Comparison of ENCODE assay signal across 20 mouse cellular contexts in genomic region chr16:93912808-93913207, GRCm38 (mm10). TPM values are rescaled to one million over a fixed set of nuclear protein-coding genes. Genes with fewer than 3 reads are reported as not detected.
A peak's percentile ranks its signal among the peaks of the same experiment; 100 is the strongest.
DNase-seq lines count a peak whose midpoint lies in the region; ATAC-seq lines count a peak whose summit lies in the region.
"Had no signal": no experiment of that assay in that cellular context is flagged by ENCODE, and none has a peak within 500 bp of the region (broad histone marks: within the 10 kb centered on the region; RNA-seq: fewer than 3 reads in every experiment).

No protein-coding gene starts in this region.

- ATAC-seq in heart, embryonic 12.5 days (ENCODE audit: insufficient number of reproducible peaks, low FRiP score): 0 out of 2 replicates have a peak, but pooled peaks have one; percentile 30
- 0 out of 2 replicates have a peak, but pooled peaks have one; percentile 25 for ATAC-seq in kidney, embryonic 16.5 days (ENCODE audit: low FRiP score, low TSS enrichment)
- ATAC-seq: forebrain, embryonic 15.5 days; hindbrain, postnatal 0 days had no signal

- no peaks in the 10 kb centered on the region for H3K9me3 ChIP-seq in heart, embryonic 12.5 days (replicated peaks)
- no peaks in the 10 kb centered on the region for H3K9me3 ChIP-seq in kidney, embryonic 16.5 days (ENCODE audit: low read length)
- H3K9me3 ChIP-seq: embryonic facial prominence, embryonic 12.5 days; forebrain, embryonic 15.5 days; G1E; heart, embryonic 10.5 days; heart, embryonic 15.5 days; hindbrain, embryonic 13.5 days had no signal

- H3K9ac ChIP-seq in heart, embryonic 12.5 days: no peak overlapping the region
- H3K9ac ChIP-seq in kidney, embryonic 16.5 days (replicated peaks; ENCODE audit: low read length): no peak overlapping the region
- H3K9ac ChIP-seq: embryonic facial prominence, embryonic 12.5 days; forebrain, embryonic 15.5 days; heart, embryonic 15.5 days; hindbrain, embryonic 13.5 days had no signal

- H3K36me3 ChIP-seq in heart, embryonic 12.5 days: no peaks in the 10 kb centered on the region
- no peaks in the 10 kb centered on the region for H3K36me3 ChIP-seq in kidney, embryonic 16.5 days (ENCODE audit: insufficient read depth, low read length)
- H3K36me3 ChIP-seq: embryonic facial prominence, embryonic 12.5 days; forebrain, embryonic 15.5 days; G1E; heart, embryonic 10.5 days; heart, embryonic 15.5 days; hindbrain, embryonic 13.5 days had no signal

- 70% methylated on average over 3 of the region's 3 CpGs for WGBS in heart, embryonic 12.5 days
- 43% methylated on average over 3 of the region's 3 CpGs for WGBS in kidney, embryonic 16.5 days

- H3K4me2 ChIP-seq in heart, embryonic 12.5 days: no peak overlapping the region
- H3K4me2 ChIP-seq in kidney, embryonic 16.5 days (replicated peaks; ENCODE audit: low read depth, low read length): no peak overlapping the region
- H3K4me2 ChIP-seq: embryonic facial prominence, embryonic 12.5 days; forebrain, embryonic 15.5 days; heart, embryonic 15.5 days; hindbrain, embryonic 13.5 days had no signal

- H3K4me3 ChIP-seq in heart, embryonic 12.5 days: no peak overlapping the region
- H3K4me3 ChIP-seq in kidney, embryonic 16.5 days (ENCODE audit: low read length): no peak overlapping the region
- H3K4me3 ChIP-seq: embryonic facial prominence, embryonic 12.5 days; forebrain, embryonic 15.5 days; heart, embryonic 10.5 days; heart, embryonic 15.5 days; hindbrain, embryonic 13.5 days had no signal

- no peaks in the 10 kb centered on the region for H3K27me3 ChIP-seq in heart, embryonic 12.5 days (replicated peaks)
- no peaks in the 10 kb centered on the region for H3K27me3 ChIP-seq in kidney, embryonic 16.5 days (ENCODE audit: insufficient read depth, low read length)
- H3K27me3 ChIP-seq: embryonic facial prominence, embryonic 12.5 days; forebrain, embryonic 15.5 days; heart, embryonic 15.5 days; hindbrain, embryonic 13.5 days had no signal

- H3K27ac ChIP-seq in heart, embryonic 12.5 days (ENCODE audit: poor library complexity, severe bottlenecking): no peak overlapping the region
- peak overlapping the region; percentile 68; the same call in 1 of the 2 replicates for H3K27ac ChIP-seq in kidney, embryonic 16.5 days (ENCODE audit: low read length)
- H3K27ac ChIP-seq: embryonic facial prominence, embryonic 12.5 days; forebrain, embryonic 15.5 days; heart, embryonic 10.5 days; heart, embryonic 15.5 days; hindbrain, embryonic 13.5 days; hindbrain, postnatal 0 days had no signal

- H3K4me1 ChIP-seq in heart, embryonic 12.5 days (replicated peaks): peaks cover under 1% of the 10 kb centered on the region; the same call in 1 of the 2 replicates
- H3K4me1 ChIP-seq in kidney, embryonic 16.5 days (ENCODE audit: insufficient read depth, low read length): peaks cover 12% of the 10 kb centered on the region
- H3K4me1 ChIP-seq: embryonic facial prominence, embryonic 12.5 days; forebrain, embryonic 15.5 days; heart, embryonic 15.5 days; hindbrain, embryonic 13.5 days had no signal

- DNase-seq in heart, adult 11 months: no peak
- DNase-seq in kidney, postnatal 4 days: no peak
- DNase-seq in 3T3-L1 (ENCODE audit: low read depth, low spot score) (peak; percentile 30), R1 (ENCODE audit: low read depth, low spot score) (peak; percentile 51)
- no peak for DNase-seq in cerebellum, postnatal 25 days
- DNase-seq: cerebellum, adult 11 months; cerebellum, adult 8-10 months; cerebellum, postnatal 14 days; gastrocnemius, postnatal 36 days; heart, adult 18-20 months; heart, postnatal 14 days had no signal

RNA-seq across cellular contexts. Expression of gene Chaf1b, which starts 29.1 kb away (rescaled TPM):
- 49.0 and 56.3 TPM in 2 replicates for polyA plus RNA-seq in heart, embryonic 12.5 days (2016; fragmentation: Nextera tagmentation; extraction: Ambion mirVana)
- polyA plus RNA-seq in kidney, embryonic 16.5 days (2015; fragmentation: Nextera tagmentation; extraction: Ambion mirVana): 70.3 and 72.1 TPM in 2 replicates

Comparison
In these comparisons a context has a peak if more than half of its experiments do, and no peak if none do; other contexts are left out.
1. DNase-seq: peak in 3T3-L1 (single experiment) and R1 (single experiment); none in heart, adult 11 months (single experiment), kidney, postnatal 4 days (0 of 2) and cerebellum, postnatal 25 days (0 of 2).